Mouse (Mus musculus): ENCODE measurements around the gene Nkrf. TPM values are rescaled to one million over a fixed set of nuclear protein-coding genes. Genes with fewer than 3 reads are reported as not detected.
A peak's percentile ranks its signal among the peaks of the same experiment; 100 is the strongest.

The Nkrf gene
- polyA plus RNA-seq (2012; fragmentation: generic; extraction: Trizol): 2.9 TPM

- peak within 1 kb of the TSS; percentile 53 for H3K4me3 ChIP-seq
- H3K36me3 ChIP-seq (ENCODE audit: control insufficient read depth, insufficient read depth): no peaks in the 10 kb centered on the region
- no peaks in the 10 kb centered on the region for H3K27me3 ChIP-seq (ENCODE audit: control insufficient read depth, insufficient read depth, insufficient read length)
- peak within 1 kb of the TSS; percentile 5 for H3ac ChIP-seq (ENCODE audit: control insufficient read depth, insufficient read length)
- peaks cover 47% of the 10 kb centered on the region for H3K79me2 ChIP-seq (ENCODE audit: control insufficient read depth, insufficient read depth)
- H3K4me2 ChIP-seq (ENCODE audit: low read depth): peak within 1 kb of the TSS; percentile 86
- TF ChIP-seq USF1 (IDR thresholded peaks at IDR 0.05; ENCODE audit: low read depth) (no peak), POLR2A (IDR thresholded peaks at IDR 0.05; ENCODE audit: insufficient read length, low read depth) (no peak), CEBPB (IDR thresholded peaks at IDR 0.05; ENCODE audit: insufficient read depth, poor library complexity, severe bottlenecking) (no peak), SRF (IDR thresholded peaks at IDR 0.05; ENCODE audit: control insufficient read depth, insufficient read length, low read depth) (no peak), POLR2AphosphoS2 (IDR thresholded peaks at IDR 0.05; ENCODE audit: insufficient read length, low read depth) (no peak), MAX (IDR thresholded peaks at IDR 0.05; ENCODE audit: low read depth) (no peak), TCF12 (IDR thresholded peaks at IDR 0.05; ENCODE audit: insufficient read depth, poor library complexity, severe bottlenecking) (no peak), MYOD1 (IDR thresholded peaks at IDR 0.05; ENCODE audit: control insufficient read depth in 1 of 3, insufficient read length in 2 of 3, low read depth in 2 of 3) (no peak), E2F4 (IDR thresholded peaks at IDR 0.05; ENCODE audit: insufficient read depth) (no peak), REST (IDR thresholded peaks at IDR 0.05; ENCODE audit: insufficient read depth, insufficient read length) (no peak), TCF3 (IDR thresholded peaks at IDR 0.05; ENCODE audit: insufficient read length, low read depth) (no peak), MYOG (IDR thresholded peaks at IDR 0.05; ENCODE audit: control insufficient read depth in 1 of 3, insufficient read depth in 1 of 3, insufficient read length in 2 of 3, low read depth in 2 of 3) (no peak)
Observed at GRCm38 (mm10) chrX:36902321-36903114, at the start of gene Nkrf. Gene Nkrf, minus strand, starts transcription at chrX:36902899.

GRCm38 (mm10) chrX:36941106-36941505 is 38.4 kb upstream of the Nkrf start:
- no peak for TF ChIP-seq TCF12 (IDR thresholded peaks at IDR 0.05; ENCODE audit: insufficient read depth, poor library complexity, severe bottlenecking)
- no peak for TF ChIP-seq POLR2A (IDR thresholded peaks at IDR 0.05; ENCODE audit: insufficient read length, low read depth)
- TF ChIP-seq SRF (IDR thresholded peaks at IDR 0.05; ENCODE audit: control insufficient read depth, insufficient read length, low read depth): no peak
- TF ChIP-seq CEBPB (IDR thresholded peaks at IDR 0.05; ENCODE audit: insufficient read depth, poor library complexity, severe bottlenecking): no peak
- no peak for TF ChIP-seq MYOD1 (IDR thresholded peaks at IDR 0.05; ENCODE audit: control insufficient read depth in 1 of 3, insufficient read length in 2 of 3, low read depth in 2 of 3)
- no peak for TF ChIP-seq TCF3 (IDR thresholded peaks at IDR 0.05; ENCODE audit: insufficient read length, low read depth)
- TF ChIP-seq MYOG (IDR thresholded peaks at IDR 0.05; ENCODE audit: control insufficient read depth in 1 of 3, insufficient read depth in 1 of 3, insufficient read length in 2 of 3, low read depth in 2 of 3): no peak
- TF ChIP-seq POLR2AphosphoS2 (IDR thresholded peaks at IDR 0.05; ENCODE audit: insufficient read length, low read depth): no peak
- TF ChIP-seq E2F4 (IDR thresholded peaks at IDR 0.05; ENCODE audit: insufficient read depth): no peak
- no peak for TF ChIP-seq USF1 (IDR thresholded peaks at IDR 0.05; ENCODE audit: low read depth)
- no peak for TF ChIP-seq MAX (IDR thresholded peaks at IDR 0.05; ENCODE audit: low read depth)
- TF ChIP-seq REST (IDR thresholded peaks at IDR 0.05; ENCODE audit: insufficient read depth, insufficient read length): no peak
- Histone ChIP-seq H3K4me2 (ENCODE audit: low read depth) (no peak overlapping the region), H3ac (ENCODE audit: control insufficient read depth, insufficient read length) (no peak overlapping the region), H3K27me3 (ENCODE audit: control insufficient read depth, insufficient read depth, insufficient read length) (no peaks in the 10 kb centered on the region), H3K36me3 (ENCODE audit: control insufficient read depth, insufficient read depth) (no peaks in the 10 kb centered on the region), H3K4me3 (no peak overlapping the region), H3K79me2 (ENCODE audit: control insufficient read depth, insufficient read depth) (no peaks in the 10 kb centered on the region)

- Histone ChIP-seq H3K4me2 (ENCODE audit: low read depth) (peak overlapping the region; percentile 44), H3K36me3 (ENCODE audit: control insufficient read depth, insufficient read depth) (no peaks in the 10 kb centered on the region), H3K4me3 (no peak overlapping the region), H3K27me3 (ENCODE audit: control insufficient read depth, insufficient read depth, insufficient read length) (no peaks in the 10 kb centered on the region), H3ac (ENCODE audit: control insufficient read depth, insufficient read length) (no peak overlapping the region), H3K79me2 (ENCODE audit: control insufficient read depth, insufficient read depth) (no peaks in the 10 kb centered on the region)
- TF ChIP-seq SRF (IDR thresholded peaks at IDR 0.05; ENCODE audit: control insufficient read depth, insufficient read length, low read depth) (no peak), CEBPB (IDR thresholded peaks at IDR 0.05; ENCODE audit: insufficient read depth, poor library complexity, severe bottlenecking) (peak; percentile 94)
Observed at GRCm38 (mm10) chrX:36939806-36940413, 37.2 kb upstream of the Nkrf start.

- TF ChIP-seq POLR2AphosphoS2 (IDR thresholded peaks at IDR 0.05; ENCODE audit: insufficient read length, low read depth): no peak
- no peak for TF ChIP-seq E2F4 (IDR thresholded peaks at IDR 0.05; ENCODE audit: insufficient read depth)
- TF ChIP-seq USF1 (IDR thresholded peaks at IDR 0.05; ENCODE audit: low read depth): no peak
- TF ChIP-seq SRF (IDR thresholded peaks at IDR 0.05; ENCODE audit: control insufficient read depth, insufficient read length, low read depth): no peak
- no peak for TF ChIP-seq MAX (IDR thresholded peaks at IDR 0.05; ENCODE audit: low read depth)
- no peak for TF ChIP-seq MYOG (IDR thresholded peaks at IDR 0.05; ENCODE audit: control insufficient read depth in 1 of 3, insufficient read depth in 1 of 3, insufficient read length in 2 of 3, low read depth in 2 of 3)
- TF ChIP-seq TCF3 (IDR thresholded peaks at IDR 0.05; ENCODE audit: insufficient read length, low read depth): no peak
- no peak for TF ChIP-seq CEBPB (IDR thresholded peaks at IDR 0.05; ENCODE audit: insufficient read depth, poor library complexity, severe bottlenecking)
- TF ChIP-seq POLR2A (IDR thresholded peaks at IDR 0.05; ENCODE audit: insufficient read length, low read depth): no peak
- TF ChIP-seq MYOD1 (IDR thresholded peaks at IDR 0.05; ENCODE audit: control insufficient read depth in 1 of 3, insufficient read length in 2 of 3, low read depth in 2 of 3): no peak
- no peak for TF ChIP-seq REST (IDR thresholded peaks at IDR 0.05; ENCODE audit: insufficient read depth, insufficient read length)
- no peak for TF ChIP-seq TCF12 (IDR thresholded peaks at IDR 0.05; ENCODE audit: insufficient read depth, poor library complexity, severe bottlenecking)
Observed at GRCm38 (mm10) chrX:36935326-36935966, 32.7 kb upstream of the Nkrf start.

More at GRCm38 (mm10) chrX:36935326-36935966, 32.7 kb upstream of the Nkrf start:
- no peak overlapping the region for H3K4me3 ChIP-seq
- no peak overlapping the region for H3K4me2 ChIP-seq (ENCODE audit: low read depth)
- no peaks in the 10 kb centered on the region for H3K79me2 ChIP-seq (ENCODE audit: control insufficient read depth, insufficient read depth)
- H3K36me3 ChIP-seq (ENCODE audit: control insufficient read depth, insufficient read depth): no peaks in the 10 kb centered on the region
- no peaks in the 10 kb centered on the region for H3K27me3 ChIP-seq (ENCODE audit: control insufficient read depth, insufficient read depth, insufficient read length)
- H3ac ChIP-seq (ENCODE audit: control insufficient read depth, insufficient read length): no peak overlapping the region

All from myocyte (in vitro differentiated cells).